Mouse (Mus musculus) stomach, postnatal 0 days (tissue): ENCODE measurements around the gene Tusc2.

Experiments used
- CTCF ChIP-seq: IDR thresholded peaks from 2 replicates; pipeline ENCODE4 v1.5.1; 2016; ENCODE audit warnings: antibody characterized with exemption, low read depth, mild to moderate bottlenecking, moderate library complexity
- EP300 ChIP-seq: optimal IDR thresholded peaks from 2 replicates; pipeline ENCODE3; 2016; ENCODE audit warnings: antibody characterized with exemption

GRCm38 (mm10) chr9:107607653-107608245 is 44.7 kb downstream of the Tusc2 start:
- TF ChIP-seq CTCF (no peak), EP300 (no peak)
